Mouse (Mus musculus) 416B (cell line): ENCODE results near the gene Pdzk1.

Source experiments
- DNase-seq: peaks from one replicate; pipeline ENCODE4 v3.0.0; 2011; ENCODE audit warnings: low read depth

Gene Pdzk1

DNA sequence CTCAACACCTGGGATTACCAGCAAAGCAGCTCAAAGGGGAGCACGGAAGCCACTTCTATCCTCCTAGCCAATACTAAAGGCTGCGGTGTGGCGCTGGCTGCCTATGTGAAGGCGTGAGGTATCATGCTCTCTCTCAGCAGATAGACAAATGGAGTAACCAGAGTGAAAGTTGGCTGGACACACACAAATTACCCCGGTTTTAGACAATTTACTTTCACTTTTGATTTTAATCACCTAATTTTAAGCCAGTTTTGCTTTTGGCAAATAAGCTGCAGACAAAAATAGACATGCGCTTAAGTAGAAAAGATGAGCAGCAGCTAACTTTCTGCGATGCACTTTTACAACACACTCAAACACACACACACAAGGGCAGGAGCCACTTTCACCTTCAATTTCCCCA, 54.6 kb downstream of the Pdzk1 start:
- no peak for DNase-seq

DNA sequence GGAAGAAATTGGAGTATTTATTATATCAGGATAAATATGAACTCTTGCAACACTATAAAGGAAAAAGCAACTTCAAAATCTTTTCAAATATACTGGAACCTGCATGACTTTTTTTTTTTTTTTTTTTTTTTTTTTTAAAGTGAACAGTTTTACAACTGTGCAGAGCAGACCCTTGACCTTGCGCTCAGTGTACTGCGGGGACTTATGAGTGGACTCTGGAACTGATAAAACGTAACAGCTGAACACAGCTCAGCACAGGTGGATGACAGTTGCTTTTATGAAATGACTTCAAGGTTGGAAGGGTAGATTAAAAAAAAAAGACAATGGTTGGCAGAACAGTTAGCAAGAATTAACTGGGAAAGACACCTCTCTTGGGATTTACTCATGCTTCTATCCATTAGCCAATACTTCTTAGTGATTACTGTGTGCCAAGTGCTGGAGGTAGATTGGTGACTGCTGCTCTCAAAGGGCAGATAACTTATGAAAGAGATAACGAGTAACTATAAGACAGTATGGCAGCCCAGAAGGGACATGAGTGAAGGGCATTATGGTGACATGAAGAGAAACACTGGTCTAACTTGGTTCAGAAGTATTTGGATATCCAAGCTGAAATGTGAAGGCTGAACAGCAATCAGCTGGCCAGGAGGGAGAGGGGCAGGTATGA, 73.4 kb downstream of the Pdzk1 start:
- DNase-seq = no peak

- DNase-seq = no peak
These were observed 75.3 kb downstream of the Pdzk1 start, which contains the start of gene Gja5 for GRCm38 (mm10) chr3:96904393-96904792. Gene Gja5 (plus strand): TSS chr3:96904693.

GRCm38 (mm10) chr3:96904851-96905541, 75.9 kb downstream of the Pdzk1 start, which contains the start of gene Gpr89:
Gene Gpr89 (minus strand): TSS chr3:96905346.
- peak; percentile 93 for DNase-seq

DNA sequence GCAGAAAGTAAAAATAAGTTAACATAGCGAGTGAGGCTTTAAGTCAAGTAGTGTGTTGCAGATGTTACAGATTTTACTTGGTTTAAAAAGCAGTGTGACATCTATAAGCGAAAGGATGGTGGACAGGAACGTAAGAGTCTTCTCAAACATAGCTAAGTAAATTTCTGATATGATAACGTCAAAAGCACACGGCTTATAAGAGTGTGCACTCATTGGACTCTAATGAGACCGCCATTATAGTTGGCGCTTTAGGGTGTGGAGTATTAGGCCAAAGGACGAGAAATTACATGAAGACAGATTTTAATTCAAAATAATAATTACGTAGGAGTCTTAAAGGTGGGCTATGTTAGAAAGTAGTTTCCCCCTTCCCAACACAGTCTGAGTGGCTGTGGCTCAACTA, 76.5 kb downstream of the Pdzk1 start:
- DNase-seq = no peak
